Mouse (Mus musculus): Measurements from ENCODE around the gene Neu1.

Gene Neu1

GRCm38 (mm10) chr17:34902895-34903294, 28.2 kb upstream of the Neu1 start:
- no peak for DNase-seq (ENCODE audit: low read depth)

GRCm38 (mm10) chr17:34910982-34911381, 20.1 kb upstream of the Neu1 start:
- no peak for DNase-seq (ENCODE audit: low read depth)

- peak; percentile 94 for DNase-seq (ENCODE audit: low read depth)
Observed at GRCm38 (mm10) chr17:34911945-34912351, 19.1 kb upstream of the Neu1 start.

GRCm38 (mm10) chr17:34913930-34914665, 17.0 kb upstream of the Neu1 start, which contains the start of gene Slc44a4:
Gene Slc44a4 (plus strand): TSS chr17:34914466.
- DNase-seq (ENCODE audit: low read depth) = no peak

- DNase-seq (ENCODE audit: low read depth) = no peak
Observed at GRCm38 (mm10) chr17:34915410-34915831, 15.6 kb upstream of the Neu1 start.

- no peak for DNase-seq (ENCODE audit: low read depth)
Observed at GRCm38 (mm10) chr17:34916316-34916715, 14.7 kb upstream of the Neu1 start.

GRCm38 (mm10) chr17:34917188-34917587, 13.9 kb upstream of the Neu1 start:
- DNase-seq (ENCODE audit: low read depth) = no peak

GRCm38 (mm10) chr17:34922939-34923338, 8.1 kb upstream of the Neu1 start:
- DNase-seq (ENCODE audit: low read depth) = peak; percentile 33

- DNase-seq (ENCODE audit: low read depth) = no peak
Observed at GRCm38 (mm10) chr17:34924258-34924657, 6.8 kb upstream of the Neu1 start.

GRCm38 (mm10) chr17:34927306-34928019, 3.6 kb upstream of the Neu1 start:
- DNase-seq (ENCODE audit: low read depth) = no peak

- no peak for DNase-seq (ENCODE audit: low read depth)
Observed at GRCm38 (mm10) chr17:34928841-34929240, 2.2 kb upstream of the Neu1 start.

GRCm38 (mm10) chr17:34931735-34932098, 664 bp downstream of the Neu1 start:
- peak; percentile 68 for DNase-seq (ENCODE audit: low read depth)

- DNase-seq (ENCODE audit: low read depth) = peak; percentile 60
Observed at GRCm38 (mm10) chr17:34932287-34932686, 1.2 kb downstream of the Neu1 start.

GRCm38 (mm10) chr17:34934031-34934430, 3.0 kb downstream of the Neu1 start:
- DNase-seq (ENCODE audit: low read depth) = no peak

GRCm38 (mm10) chr17:34934830-34935229, 3.8 kb downstream of the Neu1 start:
- DNase-seq (ENCODE audit: low read depth) = no peak

- no peak for DNase-seq (ENCODE audit: low read depth)
Observed at GRCm38 (mm10) chr17:34937960-34938505, 7.0 kb downstream of the Neu1 start.

GRCm38 (mm10) chr17:34941344-34942041, 10.4 kb downstream of the Neu1 start:
- DNase-seq (ENCODE audit: low read depth) = no peak

GRCm38 (mm10) chr17:34943128-34943815, 12.2 kb downstream of the Neu1 start:
- DNase-seq (ENCODE audit: low read depth) = no peak

- DNase-seq (ENCODE audit: low read depth) = no peak
Observed at GRCm38 (mm10) chr17:34944362-34944761, 13.3 kb downstream of the Neu1 start.

GRCm38 (mm10) chr17:34946486-34947140, 15.6 kb downstream of the Neu1 start:
- no peak for DNase-seq (ENCODE audit: low read depth)

GRCm38 (mm10) chr17:34947606-34948005, 16.6 kb downstream of the Neu1 start:
- peak; percentile 59 for DNase-seq (ENCODE audit: low read depth)
